Mouse (Mus musculus): ENCODE measurements at regions not wholly inside any gene's neighbourhood (a gene's known extent, or its start where the extent isn't known, plus 50 kb on each side); places are given as distances from the start of the nearest gene placed in this dataset.

DNA sequence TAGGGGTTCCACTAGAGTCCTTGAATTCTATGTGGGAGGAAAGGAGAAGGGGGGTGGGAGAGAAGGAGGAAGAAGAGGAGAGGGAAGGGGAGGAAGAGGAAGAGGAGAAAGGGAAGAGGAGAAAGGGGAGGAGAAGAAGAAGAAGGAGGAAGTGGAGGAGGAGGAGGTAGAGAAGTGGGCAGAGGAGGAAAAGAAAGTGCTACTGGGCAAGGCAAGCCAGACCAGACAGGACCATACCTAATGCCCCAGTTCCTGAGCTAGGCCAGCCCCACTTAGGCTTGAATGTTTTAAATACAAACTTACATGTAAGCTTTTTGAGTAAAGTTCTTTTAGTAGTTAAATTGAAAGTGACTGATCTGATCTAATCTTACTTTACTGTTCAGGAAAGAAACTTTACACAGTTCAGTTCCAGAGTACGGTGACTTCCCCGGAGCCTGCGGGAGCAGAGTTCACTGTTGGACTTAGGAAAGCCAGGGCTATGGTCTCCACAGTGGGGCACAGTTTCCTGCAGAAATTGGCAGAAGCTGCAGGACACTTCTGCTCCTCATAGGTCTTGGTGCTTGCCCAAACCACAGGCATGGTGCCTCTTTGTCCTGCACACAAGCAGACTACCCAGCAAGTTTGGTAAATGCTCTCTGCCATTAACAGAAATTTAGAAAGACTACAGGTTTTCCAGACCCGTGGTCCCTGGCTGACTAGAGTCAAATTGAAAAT, 131.9 kb upstream of the Fut8 start:
- TF ChIP-seq GATA1 (IDR thresholded peaks at IDR 0.05; ENCODE audit: low read length), result no peak

DNA sequence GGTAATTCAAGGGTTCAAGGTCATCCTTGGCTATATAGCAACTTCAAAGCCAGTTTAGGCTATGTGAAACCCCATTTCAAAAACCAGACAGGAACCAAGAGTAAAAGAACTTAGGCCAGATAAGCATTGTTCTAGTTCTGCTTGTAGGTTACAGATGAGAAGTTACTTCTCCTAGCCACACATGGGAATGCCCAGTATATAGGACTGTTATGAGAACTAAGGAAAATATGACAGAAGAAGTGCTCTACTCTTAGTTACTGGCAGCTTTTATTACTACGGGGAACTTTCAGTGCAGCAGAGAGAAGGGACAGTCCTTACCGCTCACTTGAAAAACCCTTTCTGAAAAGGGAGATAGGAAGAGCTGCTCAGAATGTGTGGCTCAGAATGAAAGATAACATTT, 137.4 kb upstream of the Fut8 start:
- no peak for TF ChIP-seq GATA1 (IDR thresholded peaks at IDR 0.05; ENCODE audit: low read length)

DNA sequence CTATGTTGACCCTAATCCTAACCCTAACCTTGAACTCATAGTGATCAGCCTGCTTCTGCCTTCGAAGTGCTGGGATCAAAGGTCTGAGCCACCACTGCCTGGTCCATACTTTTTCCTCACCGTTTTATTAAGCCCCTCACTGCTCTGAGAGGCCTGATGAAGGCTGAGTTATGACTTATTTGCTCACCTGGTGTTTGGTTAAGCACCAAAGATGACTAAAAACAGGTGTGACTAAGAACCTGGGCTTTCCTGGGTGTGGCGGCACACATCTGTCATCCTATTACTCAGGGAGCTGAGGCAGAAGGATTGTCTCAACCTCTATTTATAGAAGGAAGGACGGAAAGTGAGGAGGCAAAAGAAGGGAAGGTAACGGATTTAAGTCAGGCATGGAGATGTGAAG, 137.5 kb upstream of the Max start:
- TF ChIP-seq GATA1 (IDR thresholded peaks at IDR 0.05; ENCODE audit: low read length), result no peak

DNA sequence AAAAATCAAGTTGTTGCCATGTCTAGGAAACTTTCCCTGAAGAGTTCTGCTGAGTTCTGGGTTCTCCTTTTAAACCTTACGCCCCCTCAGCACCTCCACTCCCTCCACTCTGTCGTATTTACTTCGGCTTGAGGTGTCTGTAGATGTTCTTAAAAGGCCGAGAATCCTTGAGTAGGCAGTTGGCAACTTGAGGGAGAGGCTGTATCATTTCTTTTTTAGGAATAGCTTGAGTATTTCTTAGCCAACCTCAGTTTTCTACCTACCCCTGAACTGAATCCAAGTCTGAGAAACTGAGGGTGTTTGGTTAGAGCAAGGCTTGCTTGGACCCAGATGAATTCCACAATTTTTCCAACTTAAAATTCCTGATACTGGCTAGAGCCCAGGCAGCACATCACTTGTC, 136.8 kb upstream of the Max start:
- TF ChIP-seq GATA1 (IDR thresholded peaks at IDR 0.05; ENCODE audit: low read length), result no peak

DNA sequence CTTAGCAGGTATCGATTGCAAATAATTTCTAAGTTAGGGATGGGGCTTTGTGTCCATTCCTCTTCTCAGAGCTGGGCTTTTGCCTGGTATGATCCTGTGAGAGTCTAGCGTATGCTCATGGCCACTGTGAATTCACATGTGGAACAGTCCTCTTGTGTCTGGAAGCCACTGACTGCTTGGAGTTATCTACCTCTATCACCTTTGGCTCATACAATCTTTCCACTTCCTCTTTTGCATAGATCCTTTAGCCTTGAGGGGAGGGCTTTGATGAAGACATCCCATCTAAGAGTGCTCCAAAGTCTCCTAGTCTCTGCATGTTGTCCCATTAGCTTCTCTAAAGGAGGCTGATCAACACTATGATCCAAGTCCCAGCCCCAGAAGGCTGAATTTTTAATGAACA, 135.8 kb upstream of the Max start:
- no peak for TF ChIP-seq GATA1 (IDR thresholded peaks at IDR 0.05; ENCODE audit: low read length)

DNA sequence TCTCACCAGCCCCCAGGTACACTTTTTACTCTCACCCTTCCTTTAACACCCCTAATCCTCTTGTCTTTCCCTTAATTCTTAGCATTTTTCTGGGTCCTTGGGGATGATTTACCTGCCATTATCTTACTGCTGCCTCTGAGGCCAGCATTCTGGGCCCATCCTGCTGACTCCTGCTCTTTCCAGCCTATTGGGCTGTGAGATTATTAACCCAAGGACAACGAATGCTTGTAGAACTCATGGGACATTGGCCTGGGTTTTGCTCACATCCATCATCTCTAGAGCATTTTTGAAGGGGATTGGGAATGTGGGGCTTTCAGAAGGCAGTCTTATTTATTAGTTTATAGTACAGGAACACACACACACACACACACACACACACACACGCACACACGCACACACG, 134.5 kb upstream of the Max start:
- no peak for TF ChIP-seq GATA1 (IDR thresholded peaks at IDR 0.05; ENCODE audit: low read length)

DNA sequence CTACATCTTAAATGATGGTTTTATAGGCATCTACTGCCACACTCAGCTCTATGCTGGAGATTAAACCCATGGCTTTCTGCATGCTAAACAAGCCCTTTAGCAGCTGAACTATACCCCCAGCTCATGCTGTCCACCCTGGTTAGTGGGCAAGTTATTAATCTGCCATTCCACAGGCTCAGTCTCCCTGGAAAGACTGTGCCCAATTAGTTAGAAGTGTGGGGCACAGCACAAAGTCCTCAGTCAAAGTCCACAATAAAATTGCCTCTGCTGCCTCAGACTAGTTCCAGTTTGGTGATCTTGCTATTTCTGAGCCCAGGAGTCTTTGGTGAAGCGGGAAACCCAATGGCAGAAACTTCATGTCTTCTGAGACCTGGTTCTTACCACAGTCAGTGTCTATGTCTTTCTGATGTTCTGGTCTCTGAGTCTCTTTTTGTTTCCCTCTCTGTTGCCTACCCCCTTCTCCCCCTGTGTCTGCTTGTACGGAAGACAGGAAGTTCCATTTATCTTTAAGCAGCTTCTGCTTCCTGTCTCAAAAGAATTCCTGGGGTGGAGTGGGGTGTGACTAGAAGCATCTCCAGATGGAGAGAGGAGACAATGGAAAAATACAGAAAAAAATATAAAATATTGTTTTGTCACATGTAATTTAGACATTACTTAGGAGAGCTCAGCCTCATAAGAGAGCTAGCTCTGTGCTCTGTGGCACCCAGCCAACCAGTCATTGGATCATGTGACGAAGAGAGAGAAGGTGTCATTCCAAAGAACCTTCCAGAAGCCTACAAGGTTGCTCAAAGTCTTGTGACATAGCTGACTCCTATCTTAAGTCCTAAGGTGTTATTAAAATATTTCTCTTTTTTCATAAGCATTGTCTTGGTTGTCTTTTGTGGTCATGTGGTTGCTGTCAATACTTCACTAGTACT, 133.3 kb upstream of the Max start:
- no peak for TF ChIP-seq GATA1 (IDR thresholded peaks at IDR 0.05; ENCODE audit: low read length)

DNA sequence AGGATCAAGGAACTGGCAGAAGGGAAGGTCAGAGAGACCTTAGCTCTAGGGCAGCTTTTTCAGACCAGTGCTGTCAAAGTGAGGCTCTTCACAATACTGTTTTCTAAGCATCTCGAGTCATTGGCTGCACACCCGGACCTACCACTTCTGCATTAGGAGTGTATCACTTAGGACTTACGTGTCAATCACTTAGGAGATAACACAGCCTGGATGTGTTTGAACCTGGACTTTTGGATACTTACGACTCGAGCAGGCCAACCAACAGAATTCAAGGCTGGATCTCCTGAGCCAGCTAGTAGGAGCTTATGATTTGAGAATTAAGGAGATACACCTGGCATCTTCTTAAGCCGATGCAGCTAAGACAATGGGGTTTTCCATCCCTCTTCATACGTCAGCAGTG, 132.2 kb upstream of the Max start:
- no peak for TF ChIP-seq GATA1 (IDR thresholded peaks at IDR 0.05; ENCODE audit: low read length)

DNA sequence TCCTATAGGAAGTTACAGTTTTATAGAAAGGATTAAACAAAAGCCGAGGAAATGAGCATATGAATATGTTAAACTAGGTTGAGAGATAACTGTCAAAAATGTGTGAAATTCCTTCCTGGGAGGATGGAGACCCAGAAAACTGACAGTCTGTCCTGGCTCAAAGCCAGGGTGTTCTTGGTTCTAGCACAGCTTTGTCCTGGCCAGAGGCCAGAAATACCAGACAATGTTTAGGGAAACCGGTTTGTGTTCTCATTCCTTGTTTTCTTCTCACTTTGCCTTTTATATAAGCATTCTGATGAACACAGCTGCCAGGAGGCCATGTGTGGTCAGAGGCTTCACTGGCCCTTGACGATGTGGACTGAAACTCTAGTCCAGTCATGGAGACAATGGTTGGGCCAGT, 130.7 kb upstream of the Max start:
- no peak for TF ChIP-seq GATA1 (IDR thresholded peaks at IDR 0.05; ENCODE audit: low read length)

DNA sequence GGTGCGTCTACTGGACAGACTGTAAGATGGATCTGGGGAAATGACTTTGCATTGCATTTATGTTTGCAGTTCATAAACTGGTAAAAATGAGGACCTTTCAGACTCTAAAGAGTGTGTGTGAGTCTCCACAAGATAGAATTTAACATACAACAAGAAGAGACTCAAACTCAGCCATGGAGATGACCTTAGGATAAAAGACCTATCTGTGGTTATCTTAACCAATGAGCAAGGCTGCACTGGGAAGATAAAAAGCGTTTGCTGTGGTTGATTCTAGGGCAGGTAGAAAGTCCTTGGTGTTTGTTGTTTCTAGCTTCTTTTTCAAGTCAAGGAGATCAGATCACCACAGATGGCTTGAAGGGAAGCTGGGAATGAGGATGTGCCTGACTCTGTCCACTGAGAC, 130.1 kb upstream of the Max start:
- TF ChIP-seq GATA1 (IDR thresholded peaks at IDR 0.05; ENCODE audit: low read length), result peak; percentile 97

DNA sequence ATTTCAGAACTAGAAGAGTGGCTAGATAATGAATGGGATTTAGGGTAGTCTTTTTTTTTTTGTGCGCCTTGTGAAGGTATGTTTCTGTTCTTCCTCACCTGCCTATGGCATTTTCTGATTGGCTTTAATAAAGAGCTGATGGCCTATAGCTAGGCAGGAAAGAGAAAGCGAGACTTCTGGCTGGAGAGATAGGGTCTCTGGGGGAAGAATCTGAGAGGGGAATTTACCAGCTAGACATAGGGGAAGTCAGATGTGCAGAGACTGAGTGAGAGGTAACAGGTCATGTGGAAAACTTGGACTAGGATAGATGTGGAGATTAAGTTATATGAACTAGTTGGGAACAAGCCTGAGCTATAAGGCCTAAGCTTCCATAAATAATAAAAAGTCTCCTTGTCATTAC, 129.7 kb upstream of the Max start:
- TF ChIP-seq GATA1 (IDR thresholded peaks at IDR 0.05; ENCODE audit: low read length), result no peak

DNA sequence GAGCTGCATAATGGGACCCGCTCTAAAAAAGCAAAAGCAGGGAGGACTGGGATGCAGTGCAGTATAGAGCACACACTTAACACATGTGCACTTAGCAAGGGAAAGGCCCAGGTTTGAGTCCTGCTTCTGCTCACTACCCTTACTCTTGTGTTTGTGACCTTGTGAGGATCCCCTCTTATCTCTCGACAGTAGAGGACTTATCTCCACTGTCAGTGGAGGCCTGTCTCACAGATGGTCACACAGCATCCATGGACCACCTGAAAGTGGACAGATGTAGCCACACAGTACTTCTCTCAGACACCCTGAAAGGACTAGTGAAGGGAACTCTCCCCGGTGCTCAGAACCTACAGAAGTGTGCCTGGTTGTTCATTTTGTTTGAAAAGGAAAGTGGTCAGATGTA, 128.5 kb upstream of the Max start:
- TF ChIP-seq GATA1 (IDR thresholded peaks at IDR 0.05; ENCODE audit: low read length), result no peak

DNA sequence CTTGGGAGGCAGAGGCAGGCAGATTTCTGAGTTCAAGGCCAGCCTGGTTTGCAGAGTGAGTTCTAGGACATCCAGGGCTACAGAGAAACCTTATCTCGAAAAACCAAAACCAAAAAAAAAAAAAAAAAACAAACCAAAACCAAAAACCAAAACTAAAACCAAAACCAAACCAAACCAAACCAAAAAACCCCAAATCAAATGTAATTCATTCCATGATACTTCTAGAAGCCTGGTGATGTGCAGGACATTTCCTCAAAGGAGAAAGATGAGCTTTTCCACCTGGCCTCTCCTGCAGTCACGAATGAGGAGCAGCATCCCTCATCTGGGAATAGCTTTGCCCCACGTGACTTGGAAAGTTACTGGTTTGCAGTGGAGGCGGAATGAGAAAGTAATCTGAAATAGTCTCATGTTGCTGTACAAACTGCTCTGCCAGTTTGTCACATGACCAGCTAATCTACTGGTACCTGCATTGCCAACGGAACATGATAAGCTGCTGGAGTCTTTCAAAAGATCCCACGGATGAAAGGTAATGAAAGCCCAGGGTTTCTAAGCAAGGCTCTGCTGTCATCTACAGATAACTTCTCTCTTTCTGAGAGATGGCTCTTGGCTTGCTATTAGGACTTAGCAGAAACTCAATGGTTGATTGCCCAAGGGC, 127.8 kb upstream of the Max start:
- TF ChIP-seq GATA1 (IDR thresholded peaks at IDR 0.05; ENCODE audit: low read length), result peak; percentile 61

DNA sequence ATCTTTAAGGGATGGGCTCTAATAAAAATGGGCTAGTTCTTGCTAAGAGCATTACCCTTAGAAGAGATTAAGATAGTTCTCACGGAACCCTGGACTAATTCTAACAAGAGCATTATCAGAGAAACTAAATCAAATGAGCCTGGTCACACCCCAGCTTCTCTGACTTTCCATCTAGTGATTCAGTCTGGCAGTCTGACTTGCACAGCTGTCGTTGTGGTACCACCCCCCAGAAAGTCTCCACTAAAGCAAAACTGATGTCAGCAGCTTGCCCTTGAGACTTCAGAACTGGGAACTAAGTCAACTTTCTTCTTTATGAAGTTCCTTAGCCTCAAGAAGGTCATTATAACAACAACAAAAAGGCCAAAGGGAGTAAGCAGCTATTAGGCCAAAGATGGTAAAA, 126.5 kb upstream of the Max start:
- no peak for TF ChIP-seq GATA1 (IDR thresholded peaks at IDR 0.05; ENCODE audit: low read length)

DNA sequence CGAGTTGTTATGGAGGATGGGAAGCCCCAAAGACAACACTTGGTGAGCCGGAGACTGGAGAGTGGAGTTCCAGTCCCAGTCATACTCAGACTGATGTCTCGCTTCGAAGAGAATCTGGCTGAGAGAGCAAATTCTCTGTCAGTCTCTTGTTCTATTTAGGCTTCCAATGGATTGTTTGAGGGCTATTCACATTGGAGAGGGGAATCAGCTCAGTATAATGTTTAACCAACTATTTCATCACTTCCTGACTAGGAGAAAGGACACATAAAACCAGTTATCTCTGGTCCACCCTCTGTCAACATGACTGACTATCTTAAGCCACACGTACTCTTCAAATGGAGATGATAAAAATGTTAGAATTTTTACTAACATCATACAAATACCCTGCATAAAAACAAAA, 123.9 kb upstream of the Max start:
- peak; percentile 70 for TF ChIP-seq GATA1 (IDR thresholded peaks at IDR 0.05; ENCODE audit: low read length)

DNA sequence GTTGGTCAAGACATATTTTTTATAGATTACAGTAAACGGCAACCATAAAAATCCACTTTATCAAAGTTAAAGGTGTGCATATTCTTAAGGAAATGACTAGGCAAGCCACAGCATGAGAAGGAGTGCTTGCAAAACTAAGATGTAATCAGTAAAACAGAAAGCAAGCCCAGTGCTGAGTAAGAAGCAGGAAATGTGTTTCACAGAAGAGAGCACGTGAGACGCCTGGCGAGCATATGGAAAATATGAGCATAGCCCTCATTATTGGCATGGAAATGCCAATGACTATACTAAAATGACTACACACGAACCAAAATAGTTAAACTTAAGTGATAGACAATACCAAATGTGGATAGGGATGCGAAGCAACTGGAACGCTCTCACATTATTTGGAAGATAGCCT, 123.2 kb upstream of the Max start:
- TF ChIP-seq GATA1 (IDR thresholded peaks at IDR 0.05; ENCODE audit: low read length), result no peak
